Mouse (Mus musculus) brain, embryonic 18.5 days (tissue): ENCODE measurements around the gene Popdc2.

ENCODE experiments used
- DNase-seq: peaks from one replicate; pipeline ENCODE4 v3.0.0-alpha.2; 2012; ENCODE audit warnings: low read depth, low spot score

Popdc2 gene

DNA sequence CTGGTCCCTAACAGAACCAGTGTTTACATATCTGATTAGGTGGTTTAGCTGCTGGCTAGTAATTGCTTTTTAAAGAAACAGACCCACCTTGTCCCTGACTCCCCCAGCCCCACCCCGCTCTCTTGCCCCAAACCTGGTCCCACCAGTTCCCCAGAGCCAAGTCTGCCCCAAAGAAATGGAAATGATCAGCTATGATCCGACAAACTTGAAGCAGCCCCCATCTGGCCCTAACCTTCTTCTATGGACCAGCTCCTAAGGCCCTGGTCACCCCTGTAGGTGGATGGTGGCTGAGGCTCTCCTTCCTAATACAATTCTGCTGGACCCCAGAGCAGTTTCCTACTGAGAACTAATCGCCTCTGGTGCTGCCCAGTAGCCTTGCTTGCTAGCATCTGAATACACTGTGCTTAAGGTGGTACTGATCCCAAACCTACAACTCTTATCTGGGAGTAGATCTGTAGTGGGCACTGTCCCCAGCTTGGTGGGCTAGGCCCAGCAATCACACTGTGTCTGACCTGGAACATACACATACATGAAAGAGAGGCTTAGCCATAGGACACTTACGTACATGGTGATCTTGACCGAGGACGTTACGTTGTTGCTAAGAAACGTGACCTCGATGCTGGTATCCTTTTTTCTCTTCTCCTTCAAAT, 38.4 kb downstream of the Popdc2 start:
- DNase-seq = no peak

DNA sequence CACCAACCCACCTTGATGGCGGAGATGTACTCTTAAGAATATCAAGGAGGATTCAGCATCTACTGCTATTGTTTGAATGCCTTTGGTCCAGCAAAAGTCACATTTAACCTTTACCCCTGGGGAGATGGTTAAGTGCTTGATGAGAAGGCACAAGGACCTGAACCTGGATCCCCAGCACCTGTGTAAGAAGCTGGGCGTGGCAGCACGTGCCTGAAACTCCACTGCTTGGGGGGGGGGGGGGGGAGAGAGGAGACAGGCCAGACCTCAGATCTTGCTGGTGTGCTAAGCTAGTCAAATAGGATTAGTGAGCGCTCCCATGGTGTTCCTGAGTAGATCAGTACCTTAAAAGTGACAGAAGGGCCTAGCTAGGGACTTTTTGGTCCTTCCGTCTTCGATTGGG, 39.5 kb downstream of the Popdc2 start:
- no peak for DNase-seq

DNA sequence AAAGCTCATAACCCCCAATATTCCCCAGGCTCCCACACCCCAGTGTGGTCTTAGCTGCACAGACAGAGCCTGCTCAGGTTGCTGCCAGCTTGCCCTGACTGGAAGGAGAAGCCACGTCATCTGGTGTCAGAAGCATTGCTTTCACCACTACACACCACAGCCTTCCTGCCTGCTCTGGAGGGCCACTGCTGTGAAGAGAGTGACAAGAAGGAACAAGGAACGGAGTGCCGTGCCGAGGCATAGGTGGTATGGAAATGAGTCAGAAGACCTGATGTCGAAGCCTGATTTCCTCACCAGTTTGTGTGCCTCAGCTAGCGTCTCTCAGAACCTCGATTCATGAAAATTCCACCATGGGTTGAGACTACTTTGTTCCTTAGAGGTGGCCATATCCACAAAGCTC, 41.6 kb downstream of the Popdc2 start:
- no peak for DNase-seq

DNA sequence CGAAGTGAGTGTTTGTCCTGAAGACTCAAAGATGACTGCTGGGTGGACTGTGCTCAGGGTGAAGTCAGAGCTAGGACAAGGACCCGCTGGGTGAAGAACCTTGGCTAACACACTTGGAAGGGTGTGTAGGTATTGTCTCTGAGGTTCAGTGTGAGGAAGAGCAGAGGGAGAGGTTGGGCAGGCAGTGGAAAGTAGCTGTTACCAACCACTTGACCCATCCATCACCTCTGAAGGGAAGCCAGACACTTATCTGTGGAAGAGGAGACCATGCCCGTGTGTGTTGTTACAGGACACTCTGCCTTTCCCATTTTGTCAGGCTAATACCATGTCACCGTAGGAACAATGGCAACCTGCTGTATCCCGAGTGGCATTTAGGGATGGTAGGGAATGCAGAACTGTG, 44.3 kb downstream of the Popdc2 start:
- DNase-seq = no peak

DNA sequence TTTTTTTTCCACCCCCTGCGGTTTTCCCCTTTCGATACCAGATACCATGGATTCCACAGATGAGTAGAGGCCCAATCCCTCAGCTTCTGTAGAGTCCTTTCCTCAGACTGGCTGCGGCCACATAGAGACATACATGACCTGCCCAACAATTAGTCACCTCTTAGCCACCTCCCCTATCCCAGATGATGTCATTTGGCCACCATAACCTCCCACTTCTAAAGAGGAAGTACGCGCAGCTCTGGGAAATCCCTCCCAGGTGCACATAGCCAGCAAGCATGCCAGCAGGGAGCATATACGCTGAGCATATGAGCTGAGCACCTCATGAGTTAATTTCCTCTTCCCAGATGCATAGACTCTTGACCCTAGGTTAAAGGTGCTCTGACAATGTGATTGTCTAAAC, 44.7 kb downstream of the Popdc2 start:
- DNase-seq = no peak

DNA sequence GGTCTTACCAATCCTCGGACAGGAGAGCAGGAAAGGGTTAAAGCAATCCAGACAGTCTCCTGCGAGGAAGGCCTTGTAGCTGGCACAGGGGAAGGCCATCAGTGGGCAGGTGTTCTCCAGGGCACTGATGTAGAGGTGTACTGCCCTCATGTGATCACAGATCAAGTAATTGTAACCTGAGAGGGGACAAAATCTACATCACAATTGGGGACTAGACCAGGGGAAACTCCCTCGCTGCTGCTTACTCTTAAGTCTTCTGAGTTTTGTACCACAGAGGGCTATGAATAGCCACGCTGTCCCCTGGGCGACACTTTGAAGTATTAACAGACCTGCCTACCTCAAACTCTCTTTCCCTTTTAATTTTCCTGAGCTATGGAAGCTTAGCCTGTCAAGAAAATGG, 45.6 kb downstream of the Popdc2 start:
- DNase-seq = no peak

DNA sequence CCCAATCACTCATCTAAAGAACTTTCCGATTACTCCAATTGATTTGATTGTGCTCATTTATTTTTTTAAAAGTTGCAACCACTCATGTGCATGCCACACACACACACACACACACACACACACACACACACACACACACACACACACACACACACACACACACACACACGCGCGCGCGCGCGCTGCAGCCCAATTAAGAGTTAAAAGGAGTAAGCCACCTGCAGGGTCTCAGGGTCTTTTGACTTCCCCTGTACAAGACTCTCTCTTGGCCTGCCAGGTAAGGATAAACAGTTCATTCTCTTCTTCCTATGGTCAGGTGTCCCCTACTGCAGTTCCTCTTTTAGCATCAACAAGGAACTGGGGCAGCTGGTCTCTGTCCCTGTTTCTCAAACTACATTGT, 46.4 kb downstream of the Popdc2 start:
- DNase-seq = no peak

DNA sequence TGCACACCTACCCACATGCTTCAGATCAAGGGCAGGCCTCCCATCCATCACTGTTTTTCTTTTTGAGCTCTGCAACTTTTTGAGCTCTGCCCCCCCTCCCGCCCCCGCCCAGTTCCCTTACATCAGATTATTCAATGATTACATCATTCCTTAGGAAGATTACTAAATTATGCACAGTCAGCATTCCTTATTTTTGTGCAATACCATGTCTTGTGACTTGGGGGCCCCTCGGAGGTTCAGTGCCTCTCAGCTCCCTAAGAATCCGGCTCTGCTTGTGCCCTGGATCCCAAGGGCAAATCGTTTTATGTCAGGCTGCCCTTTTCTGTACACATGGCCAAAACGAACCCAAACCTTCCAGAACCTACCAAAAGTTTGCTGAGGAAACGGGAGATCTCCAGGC, 52.9 kb downstream of the Popdc2 start:
- no peak for DNase-seq

DNA sequence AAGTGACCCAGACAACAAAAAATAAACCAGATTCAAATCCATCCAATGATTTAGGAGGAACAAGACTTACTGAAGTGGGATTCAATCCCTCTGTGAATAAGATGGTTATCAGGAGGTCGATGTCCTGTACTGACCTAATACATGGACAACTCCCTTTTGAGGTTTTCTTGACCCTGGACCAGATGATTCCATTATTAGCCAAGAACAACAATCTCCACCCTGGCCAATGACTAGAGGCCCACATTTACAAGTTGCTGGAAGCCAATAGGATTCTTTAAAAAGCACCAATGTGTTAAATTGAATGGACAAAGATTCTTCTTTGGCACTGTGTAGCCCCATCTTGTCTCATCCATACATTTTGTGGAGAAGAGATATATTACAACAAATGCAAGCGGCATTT, 63.4 kb downstream of the Popdc2 start:
- no peak for DNase-seq

DNA sequence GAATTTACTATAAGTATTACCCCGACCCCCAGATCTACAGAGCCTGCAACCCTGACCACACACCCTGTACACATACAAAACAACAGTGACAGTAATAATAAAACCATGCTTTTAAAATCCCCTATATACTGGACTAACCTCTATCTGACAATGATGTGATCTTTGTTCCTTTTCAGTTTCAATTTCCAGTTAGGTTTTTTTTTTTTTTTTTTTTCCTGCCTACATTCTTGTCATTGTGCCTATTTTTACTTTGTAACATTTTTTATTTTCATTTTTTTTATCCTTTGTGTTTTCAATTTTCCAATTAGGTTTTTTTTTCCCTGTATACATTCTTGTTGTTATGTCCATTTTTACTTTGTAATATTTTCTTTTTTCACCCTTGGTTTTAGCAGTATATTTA, 63.8 kb downstream of the Popdc2 start:
- no peak for DNase-seq
